Mouse (Mus musculus) testis, postnatal 14 days (tissue): ENCODE results near the gene Upk3b.

Source experiments
- DNase-seq: peaks from one replicate; pipeline ENCODE4 v3.0.0; 2021; ENCODE audit warnings: low spot score

Gene Upk3b

DNA sequence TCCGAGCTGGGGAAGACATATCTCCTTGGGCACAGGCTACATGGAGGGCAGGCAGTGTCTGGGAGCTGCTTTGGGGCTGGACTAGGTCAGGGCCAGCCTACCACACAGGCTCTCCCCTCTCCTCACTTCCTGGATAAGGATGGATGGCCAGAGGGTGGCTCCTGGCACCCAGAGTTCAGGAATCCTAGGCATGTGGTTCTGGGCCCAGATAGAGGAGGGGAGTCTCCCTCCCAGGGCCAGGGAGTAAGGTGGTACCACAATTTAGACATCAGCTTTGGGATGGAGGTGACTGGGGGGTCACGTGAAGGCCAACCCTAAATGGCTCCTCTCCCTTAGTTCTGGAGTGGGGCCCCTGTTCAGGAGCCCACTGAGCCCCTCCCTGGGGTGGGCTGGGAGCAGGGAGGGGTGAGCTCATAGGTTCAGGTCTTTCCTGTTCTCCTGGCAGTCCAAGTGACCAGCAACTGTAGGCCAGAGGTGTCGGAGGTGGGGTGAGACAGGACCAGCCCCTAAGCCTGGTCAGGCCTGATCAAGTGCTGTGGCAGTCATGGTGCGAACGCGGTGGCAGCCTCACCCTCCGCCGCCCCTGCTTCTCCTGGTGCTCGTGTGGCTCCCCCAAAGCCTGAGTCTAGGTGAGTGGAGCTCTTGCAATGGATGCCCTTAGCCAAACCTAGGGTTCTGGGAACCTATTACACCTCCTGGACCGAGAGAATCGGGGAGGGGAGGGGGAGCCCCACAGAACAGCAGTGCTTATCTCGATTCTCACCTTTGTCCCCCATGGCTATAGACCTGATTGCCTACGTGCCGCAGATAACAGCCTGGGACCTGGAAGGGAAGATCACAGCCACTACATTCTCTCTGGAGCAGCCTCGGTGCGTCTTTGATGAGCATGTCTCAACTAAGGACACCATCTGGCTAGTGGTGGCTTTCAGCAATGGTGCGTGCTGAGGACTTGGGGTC is at the start of gene Upk3b:
Gene Upk3b (plus strand): TSS at position 239 of the 957 bp plus-strand sequence.
- DNase-seq, result no peak

DNA sequence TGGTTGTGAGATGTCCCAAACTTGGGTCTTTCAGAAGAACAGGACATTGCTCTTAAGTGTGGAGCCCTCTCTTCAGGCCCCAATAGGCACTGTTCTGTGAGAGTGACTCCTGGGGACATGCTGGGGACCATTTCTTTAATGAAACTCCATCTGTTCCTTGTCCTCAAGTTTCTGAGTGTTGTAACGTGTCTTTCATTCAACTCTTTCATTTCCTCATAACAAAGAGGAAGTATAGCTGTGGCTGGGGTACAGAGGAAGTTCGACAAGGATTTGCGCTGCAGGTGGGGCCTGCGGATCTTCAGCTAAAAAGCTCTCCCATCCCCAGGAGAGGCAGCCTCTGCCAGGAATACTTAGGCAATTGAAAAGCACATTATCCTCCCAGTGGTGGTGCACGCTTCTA is 47.7 kb upstream of the Upk3b start:
- DNase-seq, result no peak

DNA sequence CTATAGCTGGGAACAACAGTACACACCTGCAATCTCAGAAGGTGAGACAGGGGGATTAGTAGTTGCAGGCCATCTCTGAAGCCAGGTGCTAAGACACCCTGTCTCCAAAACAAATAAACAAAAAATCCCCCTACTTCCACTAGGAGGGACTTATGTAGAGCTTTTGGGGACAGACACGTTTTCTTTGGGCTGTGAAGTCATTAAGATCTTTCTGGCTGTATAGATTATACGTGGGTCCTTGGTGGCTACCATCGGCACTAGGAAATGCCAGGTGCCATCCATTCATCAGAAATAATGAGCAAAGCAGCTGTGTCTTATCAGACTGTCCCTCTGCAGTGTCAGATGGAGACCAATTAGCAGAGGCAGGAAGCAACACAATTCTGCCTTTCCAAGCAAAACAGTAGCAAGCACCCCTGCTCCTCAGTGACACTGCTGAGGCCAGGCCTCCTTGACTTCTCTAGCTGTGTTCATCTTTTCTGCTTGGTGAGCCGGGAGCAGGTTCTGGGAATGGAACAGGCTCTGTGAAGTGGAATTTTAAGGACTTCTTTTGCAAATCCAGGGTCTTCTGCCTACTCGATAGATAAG is 44.8 kb upstream of the Upk3b start:
- DNase-seq, result no peak

DNA sequence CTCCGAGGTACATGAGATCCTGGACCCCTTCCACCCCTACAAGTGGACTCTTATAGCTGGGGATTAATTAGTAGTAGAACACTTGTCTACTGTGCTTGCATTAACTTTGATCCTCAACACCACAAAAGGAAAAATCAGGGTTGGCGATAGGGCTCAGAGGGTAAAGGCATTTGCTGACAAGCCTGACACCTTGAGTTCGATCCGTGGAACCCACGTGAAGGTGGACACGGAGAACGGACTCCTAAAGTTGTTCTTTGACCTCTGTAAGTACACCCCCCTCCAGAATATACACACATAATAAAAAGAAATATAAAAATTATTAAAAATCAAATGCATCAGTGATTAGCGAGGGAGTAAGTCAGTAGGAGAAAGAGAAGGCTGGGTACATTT is 44.0 kb upstream of the Upk3b start:
- DNase-seq, result no peak

DNA sequence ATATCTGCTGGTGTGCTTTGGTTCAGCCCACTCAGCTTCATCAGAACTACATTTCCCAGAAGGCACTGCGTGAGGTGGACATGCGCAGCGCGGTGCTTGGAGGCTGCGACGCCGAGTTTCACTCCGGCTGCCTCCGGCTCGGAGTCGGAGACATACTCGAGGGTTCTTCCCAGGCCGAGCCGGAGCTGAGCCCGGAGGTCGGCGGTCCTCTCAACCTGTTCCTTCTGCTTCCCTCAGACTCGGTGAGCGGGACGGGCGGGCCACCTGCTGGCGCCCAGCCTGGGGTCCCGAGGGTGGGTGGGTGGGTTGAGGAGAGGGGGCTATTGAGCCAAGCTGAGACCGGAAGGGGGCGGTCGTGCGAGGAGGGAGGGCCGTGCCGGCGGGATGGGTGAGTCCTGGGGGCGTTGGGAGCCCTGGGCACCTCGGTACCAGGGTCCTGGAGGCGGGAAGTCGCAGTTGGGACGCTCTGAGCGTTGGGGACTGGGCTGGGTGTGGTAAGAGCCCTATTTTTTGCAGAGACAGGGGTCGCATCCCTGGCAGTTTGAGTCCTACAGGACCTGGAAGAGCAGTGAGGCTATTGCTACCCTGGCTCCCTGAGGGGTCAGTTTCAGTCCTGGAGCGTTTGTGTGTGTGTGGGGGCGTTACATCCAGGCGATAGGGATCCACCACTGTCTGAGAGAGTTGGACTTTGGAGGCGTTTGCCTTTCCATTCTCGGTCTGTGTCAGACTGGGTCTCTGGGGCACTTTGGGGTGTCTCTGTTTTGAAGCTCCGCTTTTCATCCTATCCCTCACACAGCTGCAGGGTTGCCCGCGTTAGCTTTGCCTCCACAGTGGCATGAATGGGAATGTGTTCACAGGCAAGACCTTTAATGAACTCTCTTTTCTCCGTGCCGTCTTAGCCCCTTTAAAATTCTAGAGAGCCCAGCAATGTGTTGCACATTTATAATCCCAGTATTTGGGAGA is 43.3 kb upstream of the Upk3b start, which contains the start of gene Dtx2:
Gene Dtx2 (plus strand): TSS at position 76 of the 963 bp plus-strand sequence.
- DNase-seq, result peak; percentile 91

DNA sequence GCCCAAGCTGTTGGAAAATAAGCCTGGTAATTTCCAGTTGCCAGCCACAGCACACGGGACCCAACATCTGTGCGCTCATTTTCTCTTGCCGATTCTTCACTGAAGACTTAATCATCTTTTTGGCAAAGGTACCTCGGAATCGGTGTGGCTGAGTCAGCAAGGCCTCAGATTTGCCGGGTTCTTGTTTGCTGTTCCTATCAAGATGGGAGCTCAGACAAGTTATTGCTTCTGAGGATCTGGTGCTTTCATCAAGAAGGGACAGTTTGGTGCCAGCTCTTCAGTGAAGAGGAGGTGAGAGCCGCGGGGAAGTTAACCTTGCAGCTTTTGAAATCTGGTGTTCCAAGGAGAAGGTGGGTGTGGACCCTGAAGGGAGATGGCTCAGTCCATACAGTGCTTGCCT is 42.1 kb upstream of the Upk3b start:
- no peak for DNase-seq

DNA sequence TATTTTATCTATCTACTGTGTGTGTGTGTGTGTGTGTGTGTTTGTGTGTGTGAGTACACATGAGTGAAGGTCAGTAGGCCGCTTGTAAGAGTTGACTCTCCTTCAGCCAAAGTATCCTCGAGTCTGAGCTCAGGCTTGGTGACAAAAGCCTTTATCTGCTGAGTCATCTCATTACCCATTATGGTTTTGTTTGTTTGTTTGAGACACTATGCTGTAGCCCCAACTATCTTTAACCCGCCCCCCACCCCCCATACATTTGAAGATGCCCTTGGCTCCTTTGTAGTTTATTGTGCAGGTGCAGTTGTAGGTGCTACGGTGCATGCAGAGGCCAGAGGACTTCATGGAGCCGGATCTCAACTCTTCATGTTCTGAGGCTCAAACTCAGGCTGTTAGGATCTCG is 37.1 kb upstream of the Upk3b start:
- DNase-seq, result no peak

DNA sequence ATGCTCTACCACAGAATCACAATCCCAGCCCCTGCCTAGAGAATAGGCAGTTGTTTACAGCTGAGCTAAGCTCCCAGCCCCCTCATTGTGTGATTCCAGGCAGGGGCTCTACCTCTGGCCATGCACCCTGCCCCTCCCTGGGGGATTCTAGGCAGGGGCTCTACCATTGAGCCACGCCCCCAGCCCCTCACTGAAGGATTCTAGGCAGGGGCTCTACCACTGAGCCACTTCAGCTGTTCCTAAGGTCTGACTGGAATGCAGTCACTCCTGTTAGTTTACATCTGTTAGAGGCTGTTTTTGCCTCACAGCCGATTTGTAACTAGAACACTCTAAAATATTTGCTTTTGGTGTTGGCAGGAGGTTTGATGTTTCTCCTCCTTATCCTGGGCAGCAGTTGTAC is 36.0 kb upstream of the Upk3b start:
- DNase-seq, result no peak

DNA sequence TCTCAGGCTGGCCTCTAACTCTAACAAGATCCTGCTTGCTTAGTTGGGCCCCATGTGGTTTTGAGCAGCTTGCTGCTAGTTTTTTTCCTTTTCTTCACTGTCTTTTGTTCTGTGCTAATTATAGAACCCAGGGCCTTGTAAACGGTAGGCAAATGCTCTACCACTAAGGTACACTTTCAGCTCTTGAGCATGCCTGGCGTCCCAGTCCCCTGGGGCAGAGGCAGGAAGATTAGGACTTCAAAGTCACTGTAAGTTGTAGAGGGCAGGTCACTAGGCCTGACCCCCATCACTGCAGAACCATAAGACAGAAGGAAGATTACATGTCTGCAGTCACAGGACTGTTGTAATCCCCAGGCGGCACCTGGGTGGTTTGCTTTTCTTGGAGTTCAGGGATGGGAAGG is 35.5 kb upstream of the Upk3b start:
- no peak for DNase-seq

DNA sequence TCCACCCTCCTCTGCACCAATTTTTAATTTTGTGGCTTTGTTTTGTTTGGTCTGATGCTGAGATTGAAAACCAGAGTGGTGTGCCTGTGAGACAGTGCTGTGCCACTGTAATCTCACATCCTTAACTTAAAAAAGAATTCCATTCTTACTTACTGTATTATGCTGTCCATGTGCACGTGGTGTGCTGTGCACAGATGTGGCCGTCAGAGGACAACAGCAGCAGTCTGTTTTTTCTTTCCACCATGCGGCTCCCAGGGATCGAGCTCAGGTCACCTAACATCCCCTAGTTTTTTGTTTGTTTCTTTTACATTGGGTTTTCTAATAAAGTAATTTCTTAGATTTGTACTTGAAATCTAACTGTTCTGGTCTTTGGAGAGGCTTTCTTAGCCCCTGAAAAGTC is 33.8 kb upstream of the Upk3b start:
- no peak for DNase-seq

DNA sequence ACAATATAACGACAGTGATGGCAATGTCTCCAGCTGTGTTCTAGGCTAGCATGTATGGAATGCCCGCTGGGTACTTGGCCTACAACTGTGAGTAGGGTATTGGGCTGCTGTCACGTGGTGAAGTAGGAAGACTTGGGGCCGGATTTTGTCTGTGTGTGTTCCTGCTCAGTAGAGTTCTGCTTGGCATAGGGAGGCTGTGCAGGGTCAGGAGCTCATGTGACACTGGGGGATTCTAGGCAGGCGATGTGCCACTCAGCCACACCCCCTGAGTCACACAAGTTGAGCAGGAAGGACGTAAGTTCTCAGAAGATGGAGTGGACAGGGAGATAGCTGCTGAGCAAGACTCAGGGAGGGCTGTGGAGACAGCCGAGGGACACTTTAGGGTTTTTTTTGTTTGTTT is 30.6 kb upstream of the Upk3b start:
- DNase-seq, result no peak

DNA sequence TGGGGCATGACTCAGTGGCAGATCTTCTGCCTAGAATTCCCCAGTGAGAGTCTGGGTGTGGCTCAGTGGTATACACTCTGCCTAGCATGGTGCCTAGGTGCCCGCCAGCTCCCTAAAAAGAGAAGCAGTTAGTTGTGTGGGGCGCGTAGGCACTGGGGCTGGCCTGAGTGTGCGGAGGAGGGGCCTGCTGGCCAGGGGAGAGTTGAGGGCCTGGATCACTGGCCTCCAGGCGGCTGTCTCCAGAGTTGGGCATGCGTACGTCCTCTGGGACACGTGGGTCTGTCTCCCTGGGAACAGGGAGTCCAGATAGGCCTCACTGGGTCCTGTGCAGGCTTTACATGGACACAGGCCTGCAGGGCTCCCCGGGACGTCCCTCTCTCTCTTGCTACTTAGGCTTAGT is 23.4 kb upstream of the Upk3b start:
- peak; percentile 67 for DNase-seq

DNA sequence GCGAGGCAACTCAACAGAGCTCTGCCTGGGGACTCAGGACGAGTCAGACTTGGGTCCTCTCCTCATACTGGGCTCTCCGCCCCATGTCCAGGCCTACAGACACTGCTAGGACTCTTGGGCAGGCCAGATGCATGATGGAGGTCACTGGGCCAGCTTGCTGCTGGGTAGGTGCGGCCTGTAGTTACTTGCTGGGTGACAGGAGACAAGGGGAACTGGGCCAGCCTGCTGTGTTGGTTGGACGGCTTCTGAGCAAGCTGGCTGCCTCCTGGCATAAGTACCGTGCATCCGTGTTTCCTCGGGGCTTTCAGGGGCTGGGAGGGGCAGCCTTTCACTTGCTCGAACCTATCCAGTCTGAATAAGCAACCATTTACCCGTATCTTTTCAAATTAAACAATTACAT is 22.7 kb upstream of the Upk3b start:
- no peak for DNase-seq

DNA sequence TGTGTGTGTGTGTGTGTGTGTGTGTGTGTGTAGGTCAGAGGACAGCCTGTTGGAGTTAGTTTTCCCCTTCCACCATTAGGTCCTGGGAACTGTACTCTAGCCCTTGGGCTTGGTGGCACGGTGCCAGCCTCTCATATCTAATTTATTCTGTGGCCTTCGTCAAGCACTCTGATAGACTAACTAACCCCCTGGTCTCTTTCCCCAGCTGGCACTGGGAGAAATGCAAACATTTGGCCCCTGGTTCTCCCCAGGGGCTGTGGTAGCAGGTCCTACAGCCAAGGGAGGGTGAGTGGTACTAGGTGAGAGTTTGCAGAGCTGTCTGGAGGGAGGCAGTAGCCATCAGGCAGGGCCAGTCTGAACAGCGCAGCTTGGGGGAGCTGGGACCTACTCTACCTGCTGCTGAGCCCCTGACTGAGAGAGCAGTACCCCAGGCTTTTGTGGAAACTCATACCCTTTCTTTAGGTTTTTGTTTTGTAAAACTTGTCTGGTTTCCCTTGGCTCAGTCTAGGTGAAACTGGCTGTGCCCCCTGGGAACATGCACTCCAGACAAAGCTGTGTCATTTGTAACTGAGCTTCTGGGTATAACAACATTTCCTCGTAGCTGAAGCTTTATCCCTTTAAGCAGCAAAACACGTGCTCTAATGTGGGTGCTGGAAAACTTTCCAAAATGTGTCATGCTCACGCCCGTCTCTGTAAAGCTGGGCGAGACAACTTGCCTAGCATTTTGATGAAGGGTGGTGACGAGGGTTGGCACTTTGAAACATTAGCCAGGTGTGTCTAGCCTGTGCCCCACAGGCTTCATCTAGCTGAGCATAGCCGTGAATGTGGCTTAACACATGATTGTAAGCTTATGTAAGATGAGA is 22.1 kb upstream of the Upk3b start:
- DNase-seq, result no peak

DNA sequence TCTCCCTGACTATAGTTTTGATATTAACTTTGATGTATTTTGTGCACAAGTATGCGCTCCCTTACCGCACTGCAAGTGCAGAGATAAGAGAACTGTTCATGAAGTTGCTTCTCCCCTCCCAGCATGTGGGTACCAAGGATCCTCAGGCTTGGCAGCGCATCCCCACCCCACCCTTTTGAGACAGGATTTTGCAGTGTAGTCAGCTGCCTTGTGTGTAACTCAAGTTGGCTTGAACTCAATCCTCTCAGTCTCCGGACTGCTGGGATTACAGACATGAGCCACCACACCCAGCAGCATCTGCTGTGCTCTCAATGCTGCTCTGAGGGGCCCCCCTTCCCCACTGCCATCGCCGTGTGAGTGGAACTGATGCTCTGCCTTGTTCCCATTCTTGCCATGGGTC is 21.0 kb upstream of the Upk3b start:
- DNase-seq, result no peak

DNA sequence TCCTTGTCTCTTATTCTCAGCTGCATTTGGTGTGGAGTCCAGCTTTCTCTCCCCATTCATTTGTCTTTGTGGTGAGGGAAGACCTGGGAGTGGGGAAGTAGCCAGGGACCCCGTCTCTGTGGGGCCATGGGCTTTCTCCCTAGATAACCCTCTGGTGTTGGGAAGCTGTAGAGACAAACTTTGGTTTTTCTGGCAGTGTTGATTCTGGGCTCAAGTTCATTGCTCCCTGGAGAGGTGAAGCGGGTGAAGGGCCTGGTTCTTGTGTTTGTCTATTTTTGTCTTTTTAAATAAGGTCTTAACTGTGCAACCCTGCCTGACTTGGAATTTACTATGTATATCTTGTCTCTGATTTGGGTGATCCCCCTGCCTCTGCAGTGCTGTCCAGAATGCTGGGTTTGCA is 19.6 kb upstream of the Upk3b start:
- DNase-seq, result no peak

DNA sequence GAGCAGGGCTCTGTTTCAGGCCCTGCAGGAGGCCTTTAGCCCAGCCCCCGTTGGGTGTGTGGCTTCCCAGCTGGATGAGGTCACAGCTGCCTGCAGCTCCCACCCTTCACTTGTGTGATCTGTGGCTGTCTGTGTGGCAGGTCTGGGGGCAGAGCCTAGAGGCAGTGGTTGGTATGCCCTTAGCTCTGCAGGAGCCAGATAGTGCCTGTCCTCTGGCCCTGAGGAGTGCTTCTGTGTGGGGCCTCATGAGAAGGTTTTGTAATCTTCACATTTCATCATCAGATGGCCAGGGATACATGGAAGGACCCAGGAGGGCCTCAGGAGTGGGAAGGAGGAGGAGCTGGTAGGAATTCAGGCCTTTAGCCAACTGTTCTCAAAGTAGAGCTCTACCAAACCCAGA is 18.4 kb upstream of the Upk3b start:
- no peak for DNase-seq

DNA sequence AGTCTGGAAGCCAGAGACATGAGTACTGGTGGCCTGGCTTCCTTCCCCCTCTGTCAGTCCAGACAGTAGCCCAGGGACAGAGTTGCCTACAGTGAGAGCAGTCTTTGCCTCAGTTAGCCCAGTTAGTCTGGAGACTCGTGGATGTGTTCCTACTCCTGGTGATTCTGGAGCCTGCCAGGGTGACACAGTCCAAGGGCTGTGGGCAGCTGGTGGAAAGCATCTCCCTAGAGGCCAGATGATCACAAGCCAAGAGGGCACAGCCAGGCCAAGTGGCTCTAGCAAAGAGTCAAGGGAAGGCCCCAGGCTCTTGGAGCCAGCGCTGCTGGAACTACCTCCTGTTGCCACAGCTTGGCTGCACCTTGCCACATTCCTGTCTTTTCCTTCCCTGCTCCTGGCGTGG is 12.6 kb upstream of the Upk3b start:
- no peak for DNase-seq

DNA sequence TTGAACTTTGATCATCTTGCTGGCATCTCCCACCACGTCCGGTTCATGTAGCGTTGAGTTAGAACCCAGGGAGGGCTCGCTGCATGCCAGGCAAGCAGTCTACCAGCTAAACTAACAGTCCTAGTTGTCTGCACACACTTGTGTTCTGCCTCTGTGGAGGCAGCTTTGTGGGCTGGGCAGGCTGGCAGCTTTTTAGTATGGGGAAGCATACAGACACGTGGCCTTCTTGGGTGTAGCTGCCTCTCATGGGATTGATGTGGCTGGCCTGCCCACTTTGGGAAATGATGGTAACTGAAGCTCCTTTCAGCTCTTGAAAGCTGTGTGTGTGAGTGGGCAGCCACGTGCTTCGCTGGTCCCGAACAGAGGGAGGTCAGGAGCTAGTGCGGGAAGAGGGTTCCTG is 11.4 kb upstream of the Upk3b start:
- DNase-seq, result no peak

DNA sequence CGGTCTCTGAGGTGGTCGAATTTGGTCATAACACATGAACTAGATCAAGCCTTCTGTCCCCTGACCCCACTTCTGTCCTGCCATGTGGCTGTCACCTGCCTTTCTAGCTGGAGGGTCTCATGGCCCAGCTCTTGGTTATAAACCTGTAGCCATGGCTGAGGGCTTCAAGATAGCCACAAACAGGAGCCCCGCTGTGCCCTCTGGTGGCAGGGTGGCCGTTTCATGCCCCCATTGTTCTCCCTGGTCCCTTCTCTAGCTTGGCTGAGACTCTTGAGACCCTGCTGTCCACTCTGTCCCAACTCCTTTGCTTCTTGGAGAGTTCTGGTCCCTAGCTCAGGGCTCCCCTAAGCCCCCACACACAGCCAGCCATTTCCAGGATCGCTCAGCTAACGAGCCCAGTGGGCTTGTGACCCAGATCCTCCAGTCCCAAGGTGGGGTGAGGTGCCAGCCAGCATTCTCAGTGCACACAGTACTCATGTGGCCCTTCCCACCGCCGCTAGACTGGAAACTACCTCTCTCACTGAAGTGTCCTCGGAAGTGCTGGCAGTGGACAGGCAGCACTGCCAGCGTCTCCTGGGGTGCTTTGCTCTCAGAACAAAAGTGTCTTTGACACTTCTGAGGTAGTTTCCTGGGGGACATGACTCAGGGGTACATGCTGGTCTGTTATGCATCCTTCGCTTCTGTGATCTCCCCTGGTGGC is 10.5 kb upstream of the Upk3b start:
- DNase-seq, result no peak

DNA sequence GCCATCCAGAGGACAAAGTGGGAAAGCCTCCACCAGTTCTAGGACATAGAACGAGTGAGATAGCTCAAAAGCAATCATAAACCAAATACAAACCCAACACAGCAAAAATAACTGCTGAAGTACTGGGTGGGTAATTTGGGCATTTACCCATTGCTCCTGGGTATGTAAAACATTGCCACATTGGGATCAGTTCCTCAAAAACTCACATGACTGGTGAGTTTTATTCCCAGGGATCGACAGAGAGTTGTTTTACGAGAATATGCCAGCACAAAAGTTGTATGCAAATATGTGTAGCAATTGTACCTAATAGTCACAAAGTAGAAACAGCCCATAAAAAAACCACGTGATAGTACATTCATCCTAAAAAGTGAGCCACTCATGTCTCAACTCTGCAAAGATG is 3.4 kb upstream of the Upk3b start:
- no peak for DNase-seq
